Mouse (Mus musculus) liver, embryonic 15.5 days (tissue): ENCODE measurements around the gene Clec1a. TPM values are rescaled to one million over a fixed set of nuclear protein-coding genes. Genes with fewer than 3 reads are reported as not detected.

ENCODE experiments used
- polyA plus RNA-seq: library from polyadenylated mRNA; unstranded; fragments of >200 nt; fragmentation: Nextera tagmentation; extraction: Ambion mirVana; gene quantifications from 2 replicates; pipeline ENCODE4 v1.2.1, GENCODE M21; 2015

The Clec1a gene
- polyA plus RNA-seq, 1 experiment from 2014 or later: 0.40 TPM

Other genes starting within 250 kb of the Clec1a start
- gene Cd69, start 176.6 kb downstream of the Clec1a start, polyA plus RNA-seq: 0.93 and 1.2 TPM in 2 replicates
- not detected in 2 replicates for gene 4922502D21Rik, start 120.2 kb downstream of the Clec1a start, polyA plus RNA-seq
- 13.6 and 14.5 TPM in 2 replicates for gene Clec12a, start 109.3 kb downstream of the Clec1a start, polyA plus RNA-seq
- 0.06 and 0.08 TPM in 2 replicates for gene Clec12b, start 66.1 kb downstream of the Clec1a start, polyA plus RNA-seq
- 23.6 and 27.2 TPM in 2 replicates for gene Clec1b, start 54.7 kb downstream of the Clec1a start, polyA plus RNA-seq
- 0.22 and 0.25 TPM in 2 replicates for gene Clec9a, start 43.1 kb downstream of the Clec1a start, polyA plus RNA-seq
- gene Olr1, start 55.2 kb upstream of the Clec1a start, polyA plus RNA-seq: 1.2 and 1.3 TPM in 2 replicates
- gene Tmem52b, start 60.6 kb upstream of the Clec1a start, polyA plus RNA-seq: 0.02 TPM in 1 of 2 replicates, not detected in the other
- 26.3 and 27.7 TPM in 2 replicates for gene Gabarapl1, start 81.2 kb upstream of the Clec1a start, polyA plus RNA-seq
- 0.07 TPM in 1 of 2 replicates, not detected in the other for gene Klre1, start 125.9 kb upstream of the Clec1a start, polyA plus RNA-seq
- gene Klrd1, start 139.8 kb upstream of the Clec1a start, polyA plus RNA-seq: 0.70 and 0.76 TPM in 2 replicates
- 0.54 and 0.93 TPM in 2 replicates for gene Klrk1, start 171.9 kb upstream of the Clec1a start, polyA plus RNA-seq
- not detected in 2 replicates for gene Klrc3, start 191.3 kb upstream of the Clec1a start, polyA plus RNA-seq
- not detected in 2 replicates for gene Klrc2, start 208.7 kb upstream of the Clec1a start, polyA plus RNA-seq
- 0.22 and 0.33 TPM in 2 replicates for gene Klrc1, start 227.0 kb upstream of the Clec1a start, polyA plus RNA-seq